Mouse (Mus musculus): ENCODE data around the gene Mdm2.
A peak's percentile ranks its signal among the peaks of the same experiment; 100 is the strongest.
"Not testable (repeated sequence)": the region's sequence is repeated elsewhere in the genome, so short reads cannot be mapped to it uniquely, and the experiment has no call there.

The Mdm2 gene

GRCm38 (mm10) chr10:117732962-117733592 is 22.5 kb upstream of the Mdm2 start:
- no peak for DNase-seq (ENCODE audit: low spot score in 2 of 2)

DNA sequence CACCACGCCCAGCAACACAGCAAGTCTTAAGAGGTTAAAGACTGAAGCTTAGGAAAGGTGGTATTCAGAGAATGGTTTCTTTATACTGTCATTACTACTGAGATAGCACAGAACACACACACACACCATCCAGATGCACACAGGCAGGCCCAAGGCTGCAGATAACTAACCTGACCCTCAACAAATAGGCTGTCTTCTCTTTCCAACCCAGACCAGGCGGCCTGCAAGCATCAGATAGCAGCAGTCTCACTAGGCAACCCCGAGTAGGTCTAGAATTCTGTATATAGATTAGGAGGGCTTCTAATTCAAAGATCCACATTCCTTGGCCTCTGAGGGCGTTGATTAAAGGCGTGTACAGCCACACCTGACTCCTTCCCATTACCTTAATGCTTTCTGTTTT is 21.6 kb upstream of the Mdm2 start:
- no peak for DNase-seq (ENCODE audit: low spot score in 2 of 2)

DNA sequence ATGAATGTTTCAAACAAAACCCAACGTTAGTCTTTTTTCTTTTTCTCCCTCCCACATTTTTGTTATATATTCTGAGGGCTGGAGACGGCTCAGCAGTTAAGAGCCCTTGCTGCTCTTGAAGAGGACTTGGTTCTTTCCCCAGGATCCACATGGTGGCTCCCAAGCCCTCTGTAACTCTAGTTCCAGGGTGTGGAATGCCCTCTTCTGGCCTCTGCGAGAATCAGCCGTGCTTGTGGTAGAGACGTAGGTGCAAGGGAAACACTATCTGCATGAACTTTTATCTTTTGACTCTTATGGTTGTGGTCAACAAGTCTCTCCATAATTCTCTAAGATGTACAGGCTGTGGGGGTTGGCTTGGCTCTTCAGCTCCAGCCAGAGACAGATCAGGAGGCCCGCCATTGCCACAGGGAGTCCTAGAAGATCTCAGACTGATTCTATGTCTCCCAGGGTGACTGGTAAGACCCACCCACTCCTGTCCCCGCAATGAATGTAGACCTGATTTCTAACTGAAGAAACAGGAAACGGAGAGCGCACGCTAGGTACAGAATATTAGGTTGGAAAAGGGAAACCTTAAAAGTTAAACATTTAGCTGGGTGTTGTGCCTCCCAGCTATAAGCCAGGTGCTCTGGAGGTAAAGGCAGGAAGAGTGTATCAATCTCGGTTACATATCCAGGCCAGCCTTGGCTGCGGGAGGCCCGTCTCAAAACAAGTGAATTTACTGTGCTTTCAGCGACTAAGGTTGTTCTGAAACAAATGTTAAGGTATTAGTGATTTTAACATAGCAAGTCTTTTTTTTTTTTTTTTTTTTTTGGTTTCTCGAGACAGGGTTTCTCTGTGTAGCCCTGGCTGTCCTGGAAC is 20.9 kb upstream of the Mdm2 start:
- peak in 1 of 2 experiments; percentile 57 for DNase-seq (ENCODE audit: low spot score in 2 of 2)

DNA sequence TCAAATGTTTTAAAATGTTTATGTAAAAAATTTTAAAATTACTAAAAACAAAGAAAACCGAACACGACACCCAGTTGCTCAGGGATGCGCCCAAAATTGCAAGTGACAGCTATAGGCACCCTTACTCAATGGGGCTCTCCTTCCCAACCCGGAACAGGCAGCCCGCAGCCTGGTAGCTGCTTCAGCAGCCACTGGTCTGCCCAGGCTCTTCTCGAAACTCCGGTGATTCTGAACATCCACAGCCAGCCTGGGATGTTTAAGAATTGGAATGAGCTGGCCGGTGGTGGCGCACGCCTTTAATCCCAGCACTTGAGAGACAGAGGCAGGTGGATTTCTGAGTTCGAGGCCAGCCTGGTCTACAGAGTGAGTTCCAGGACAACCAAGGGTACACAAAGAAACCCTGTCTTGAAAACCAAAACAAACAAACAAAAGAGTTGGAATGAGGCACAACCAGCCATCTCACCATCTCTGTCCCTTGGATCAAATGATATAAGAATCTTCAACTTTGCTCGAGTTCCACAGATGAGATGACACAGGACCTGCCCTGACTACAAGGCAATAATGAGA is 20.2 kb upstream of the Mdm2 start:
- DNase-seq (ENCODE audit: low spot score in 2 of 2): no peak

- DNase-seq (ENCODE audit: low spot score in 2 of 2): no peak
Measured at GRCm38 (mm10) chr10:117730140-117730539, 19.6 kb upstream of the Mdm2 start.

DNA sequence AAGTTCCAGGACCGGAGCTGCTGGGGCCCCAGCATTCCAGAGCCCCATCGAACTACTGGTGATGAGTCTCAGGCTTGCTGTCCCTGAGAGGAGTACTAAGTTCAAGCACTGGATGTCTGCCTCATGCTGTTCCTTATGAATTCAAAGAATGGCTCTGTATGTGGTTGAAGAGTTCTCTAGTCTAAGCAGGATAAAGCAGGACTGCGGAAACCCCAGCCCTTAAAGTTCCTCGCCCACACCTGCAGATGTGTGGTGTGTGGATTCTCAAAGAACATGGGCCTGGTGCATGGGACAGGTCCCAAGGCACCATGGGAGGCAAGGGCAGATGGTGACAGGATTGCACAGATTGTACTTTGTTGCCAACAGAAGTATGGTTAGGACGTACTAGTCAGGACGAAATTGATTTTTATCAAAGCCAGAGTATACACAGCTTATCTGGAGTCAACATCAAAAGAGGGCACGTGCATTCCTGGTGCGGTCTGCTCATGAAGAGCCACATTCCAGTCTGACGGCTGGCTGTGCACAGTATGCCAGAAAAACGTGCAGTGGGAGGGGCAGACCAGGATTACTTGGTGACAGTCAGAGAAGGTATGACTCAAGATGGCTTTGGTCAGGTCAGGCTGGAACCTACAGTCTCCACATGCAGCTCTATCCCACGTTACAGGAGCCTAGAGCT is 18.7 kb upstream of the Mdm2 start:
- no peak for DNase-seq (ENCODE audit: low spot score in 2 of 2)

- DNase-seq (ENCODE audit: low spot score in 2 of 2): no peak
Measured at GRCm38 (mm10) chr10:117728574-117728973, 18.0 kb upstream of the Mdm2 start.

DNA sequence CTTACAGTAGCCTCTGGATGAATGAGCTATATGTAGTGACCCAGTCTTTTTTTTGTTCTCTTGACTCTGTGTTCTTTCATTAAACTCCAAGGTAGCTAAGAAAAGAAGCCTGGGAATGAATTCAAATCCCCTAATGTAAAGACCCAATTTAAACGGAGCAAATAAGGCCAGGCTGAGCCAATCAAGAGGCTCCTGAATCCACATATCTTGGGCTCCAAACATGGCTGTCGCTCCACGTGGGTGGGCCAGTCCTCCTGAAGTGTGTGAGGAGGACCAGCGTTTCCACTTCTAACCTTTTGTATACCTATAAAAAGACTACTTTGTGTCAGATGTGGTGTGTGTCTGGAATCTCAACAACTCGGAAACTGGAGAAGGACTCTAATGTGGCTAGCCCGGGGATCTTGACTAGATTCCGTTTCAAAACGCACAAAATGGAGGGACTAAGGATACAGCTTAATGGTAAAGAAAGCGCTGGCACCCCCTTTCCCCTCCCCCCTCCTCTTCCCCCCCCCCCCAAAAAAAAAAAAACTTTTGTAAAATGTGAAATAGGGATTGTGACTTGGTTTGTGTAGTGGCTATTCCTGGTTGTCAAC is 17.1 kb upstream of the Mdm2 start:
- no peak for DNase-seq (ENCODE audit: low spot score in 2 of 2)

DNA sequence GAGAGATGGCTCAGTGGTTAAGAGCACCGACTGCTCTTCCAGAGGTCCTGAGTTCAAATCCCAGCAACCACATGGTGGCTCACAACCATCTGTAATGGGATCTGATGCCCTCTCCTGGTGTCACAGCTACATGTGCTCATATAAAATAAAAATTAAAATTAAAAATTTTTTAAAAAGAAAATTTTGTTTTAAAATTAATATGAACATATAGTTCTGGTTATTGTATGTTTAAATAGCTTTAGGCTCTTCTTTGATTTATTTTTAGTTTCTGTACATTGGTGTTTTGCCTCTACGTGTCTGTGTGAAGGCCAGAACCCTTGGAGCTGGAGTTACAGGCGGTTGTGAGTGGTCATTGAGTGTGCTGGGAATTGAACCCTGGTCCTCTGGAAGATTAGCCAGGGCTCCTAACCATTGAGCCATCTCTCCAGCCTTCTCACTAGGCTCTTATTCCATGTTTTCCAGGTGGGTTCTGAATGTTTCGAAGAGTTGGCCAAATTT is 16.4 kb upstream of the Mdm2 start:
- DNase-seq (ENCODE audit: low spot score in 2 of 2): no peak

DNA sequence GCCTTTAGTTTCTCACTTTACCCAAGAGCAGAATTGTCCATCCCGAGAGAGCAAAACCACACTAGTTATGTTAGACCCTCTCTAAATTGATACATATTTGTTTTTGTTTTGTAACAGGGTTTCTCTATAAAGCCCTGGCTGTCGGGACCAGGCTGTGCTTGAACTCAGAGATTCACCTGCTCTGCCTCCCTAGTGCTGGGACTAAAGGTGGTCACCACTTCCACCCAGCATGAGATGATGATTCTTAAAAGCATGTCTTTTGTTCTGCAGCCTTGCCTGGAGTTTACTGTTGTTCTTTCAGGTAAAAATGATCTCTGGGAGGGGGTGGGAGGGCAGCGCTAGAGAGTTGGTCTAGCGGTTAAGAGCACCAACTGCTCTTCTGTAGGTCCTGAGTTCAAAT is 15.8 kb upstream of the Mdm2 start:
- no peak for DNase-seq (ENCODE audit: low spot score in 2 of 2)

- no peak for DNase-seq (ENCODE audit: low spot score in 2 of 2)
Measured at GRCm38 (mm10) chr10:117725671-117726070, 15.1 kb upstream of the Mdm2 start.

DNA sequence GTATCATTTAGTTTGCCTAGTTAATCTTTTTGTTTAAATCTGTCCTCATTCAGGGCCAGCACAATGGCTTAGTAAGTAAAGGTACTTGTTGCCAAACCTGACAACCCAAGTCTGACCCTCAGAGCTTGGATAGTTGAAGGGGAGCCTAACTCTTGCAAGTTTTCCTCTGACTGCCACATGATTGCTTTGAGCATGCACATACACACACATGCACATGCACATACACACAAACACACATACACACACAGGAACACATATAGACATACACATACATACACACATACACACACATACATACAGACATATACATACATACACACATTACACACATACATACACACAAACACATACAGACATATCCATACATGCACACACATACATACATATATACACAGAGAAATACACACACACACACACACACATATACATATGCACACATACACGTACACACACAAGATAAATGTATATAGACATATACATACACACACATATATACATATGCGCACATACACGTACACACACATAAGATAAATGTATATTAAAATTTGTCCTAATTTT is 14.3 kb upstream of the Mdm2 start:
- no peak for DNase-seq (ENCODE audit: low spot score in 2 of 2)

DNA sequence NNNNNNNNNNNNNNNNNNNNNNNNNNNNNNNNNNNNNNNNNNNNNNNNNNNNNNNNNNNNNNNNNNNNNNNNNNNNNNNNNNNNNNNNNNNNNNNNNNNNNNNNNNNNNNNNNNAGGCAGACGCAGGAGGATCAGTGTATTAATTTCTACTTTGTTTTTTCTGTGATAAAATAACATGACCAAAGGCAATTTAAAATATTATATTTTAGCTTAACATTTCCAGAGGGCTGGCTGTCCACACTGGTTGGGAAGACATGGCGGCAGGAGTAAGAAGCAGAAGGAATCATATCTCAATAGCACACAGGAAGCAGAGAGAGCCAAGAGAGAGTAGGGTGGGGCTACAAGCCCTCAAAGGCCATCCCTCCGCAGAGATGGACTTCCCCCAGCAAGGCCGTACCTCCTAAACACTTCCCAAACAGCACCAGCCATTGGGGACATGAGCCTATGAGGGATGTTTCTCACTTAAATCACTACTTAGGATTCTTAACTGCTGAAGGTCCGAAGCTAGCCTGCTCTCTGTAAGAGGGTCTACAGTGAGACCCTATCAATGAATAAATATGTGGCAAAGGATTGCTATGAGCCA is 13.7 kb upstream of the Mdm2 start:
- no peak for DNase-seq (ENCODE audit: low spot score in 2 of 2)

- peak; percentile 37 to 48 for DNase-seq (ENCODE audit: low spot score in 2 of 2)
Measured at GRCm38 (mm10) chr10:117718161-117719119, 7.9 kb upstream of the Mdm2 start.

DNA sequence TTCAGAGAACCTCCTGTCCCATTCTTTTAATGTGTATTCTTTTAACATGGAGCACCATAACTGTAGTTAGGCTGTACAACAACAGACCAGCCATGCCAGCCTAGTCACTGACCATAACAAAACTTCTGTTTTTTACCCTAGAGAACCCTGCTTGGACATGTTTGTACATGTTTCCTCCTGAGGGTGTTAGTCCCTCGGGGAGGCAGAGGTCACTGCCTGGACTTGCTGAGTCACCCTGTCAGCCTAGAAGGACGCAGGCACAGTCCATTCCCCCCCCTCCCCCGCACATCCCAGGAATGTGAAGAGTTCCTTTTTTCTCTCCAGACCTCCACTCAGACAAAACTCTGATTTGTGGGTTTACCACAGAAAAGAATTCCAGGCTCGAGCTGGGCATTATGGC is 7.0 kb upstream of the Mdm2 start:
- DNase-seq (ENCODE audit: low spot score in 2 of 2): no peak

DNA sequence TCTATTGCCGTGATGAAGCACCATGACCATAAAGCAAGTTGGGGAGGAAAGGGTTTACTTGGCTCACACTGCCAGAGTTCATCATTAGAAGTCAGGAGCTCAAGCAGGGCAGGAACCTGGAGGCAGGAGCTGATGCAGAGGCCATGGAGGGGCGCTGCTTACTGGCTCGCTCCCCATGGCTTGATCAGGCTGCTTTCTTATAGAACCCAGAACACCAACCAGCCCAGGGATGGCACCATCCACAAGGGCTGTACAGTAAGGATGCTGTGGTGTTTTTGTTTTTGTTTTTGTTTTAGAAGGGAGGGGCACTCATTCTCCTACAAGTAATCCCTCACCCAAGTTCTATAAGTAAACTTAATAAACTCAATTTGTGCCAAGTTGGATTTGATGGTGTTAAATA is 6.1 kb upstream of the Mdm2 start:
- no peak for DNase-seq (ENCODE audit: low spot score in 2 of 2)

DNA sequence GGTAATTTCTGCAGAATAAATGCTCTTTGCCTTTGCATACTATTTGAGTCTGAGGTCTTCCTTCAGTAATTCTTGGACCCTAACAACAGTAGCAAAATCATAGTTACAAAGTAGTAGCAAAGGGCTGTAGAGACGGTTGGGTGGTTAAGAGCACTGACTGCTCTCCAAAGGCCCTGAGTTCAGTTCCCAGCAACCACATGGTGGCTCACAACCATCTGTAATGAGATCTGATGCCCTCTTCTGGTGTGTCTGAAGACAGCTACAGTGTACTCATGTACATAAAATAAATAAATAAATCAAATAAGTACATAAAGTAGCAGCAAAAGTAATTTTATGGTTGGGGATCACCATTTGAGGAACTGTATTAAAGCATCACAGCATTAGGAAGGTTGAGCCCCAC is 5.1 kb upstream of the Mdm2 start:
- DNase-seq (ENCODE audit: low spot score in 2 of 2): not testable (repeated sequence)

GRCm38 (mm10) chr10:117714928-117715500 is 4.5 kb upstream of the Mdm2 start:
- no peak for DNase-seq (ENCODE audit: low spot score in 2 of 2)

DNA sequence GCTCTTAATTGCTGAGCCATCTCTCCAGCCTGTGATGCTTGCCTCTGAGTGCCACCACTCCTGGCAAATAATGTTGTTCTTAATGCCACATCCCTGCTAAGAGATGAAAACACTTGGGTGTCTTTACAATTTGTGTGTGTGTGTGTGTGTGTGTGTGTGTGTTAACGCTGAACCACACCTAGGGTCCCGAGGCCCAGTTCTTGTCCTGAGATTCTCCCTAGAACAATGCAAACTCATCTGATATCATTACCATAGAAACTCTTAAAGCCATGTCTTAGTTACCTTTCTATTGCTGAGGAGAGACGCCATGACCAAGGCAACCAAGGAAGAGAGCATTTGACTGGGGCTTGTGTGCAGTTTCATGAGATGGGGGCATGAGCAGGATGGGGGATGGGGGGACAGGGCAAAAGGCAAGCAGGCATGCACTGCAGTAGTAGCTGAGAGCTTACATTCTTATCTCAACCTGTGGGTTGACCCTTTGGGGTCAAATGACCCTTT is 3.5 kb upstream of the Mdm2 start:
- no peak for DNase-seq (ENCODE audit: low spot score in 2 of 2)

Data from right cerebral cortex, adult 2 months (tissue).